Mouse (Mus musculus): ENCODE measurements around the gene Commd1. TPM values are rescaled to one million over a fixed set of nuclear protein-coding genes. Genes with fewer than 3 reads are reported as not detected.

Gene Commd1
- polyA plus RNA-seq, 1 experiment from 2014 or later: 385 TPM

- no peaks in the 10 kb centered on the region for H3K27me3 ChIP-seq (ENCODE audit: poor library complexity, severe bottlenecking)
- H3K4me1 ChIP-seq: peaks cover 22% of the 10 kb centered on the region
- H3K27ac ChIP-seq: no peak overlapping the region
- no peaks in the 10 kb centered on the region for H3K36me3 ChIP-seq (replicated peaks)
- no peak for DNase-seq (ENCODE audit: extremely low spot score, low spot score)
- WGBS: 78% methylated on average over 8 of the region's 8 CpGs
- H3K4me3 ChIP-seq: no peak overlapping the region
- H3K9me3 ChIP-seq: no peaks in the 10 kb centered on the region
These were observed 135.0 kb downstream of the Commd1 start for GRCm38 (mm10) chr11:22846960-22847731.

Other genes with a start within 250 kb of the Commd1 start
- 1.6 and 1.7 TPM in 2 replicates for gene B3gnt2, start 121.4 kb downstream of the Commd1 start, polyA plus RNA-seq (2016; fragmentation: Nextera tagmentation; extraction: Ambion mirVana)
- 2.4 and 2.8 TPM in 2 replicates for gene Zrsr1, start 10.4 kb downstream of the Commd1 start, polyA plus RNA-seq (2016; fragmentation: Nextera tagmentation; extraction: Ambion mirVana)
- 4.3 and 4.4 TPM in 2 replicates for gene Gm28048, start 292 bp downstream of the Commd1 start, polyA plus RNA-seq (2016; fragmentation: Nextera tagmentation; extraction: Ambion mirVana)
- gene Cct4, start 8.1 kb upstream of the Commd1 start, polyA plus RNA-seq (2016; fragmentation: Nextera tagmentation; extraction: Ambion mirVana): 422 and 434 TPM in 2 replicates
- gene Fam161a, start 25.1 kb upstream of the Commd1 start, polyA plus RNA-seq (2016; fragmentation: Nextera tagmentation; extraction: Ambion mirVana): 1.8 and 2.2 TPM in 2 replicates